Mouse (Mus musculus) liver, embryonic 16.5 days (tissue): ENCODE data around the gene Syt5. TPM values are rescaled to one million over a fixed set of nuclear protein-coding genes. Genes with fewer than 3 reads are reported as not detected.

Source experiments
- ATAC-seq: fragments of 200-750 bp; cut with Nextera tagmentation; 2 replicates; pipeline ENCODE4 v1.8.0; 2017; ENCODE audit warnings: low read depth, mild to moderate bottlenecking, moderate number of reproducible peaks, moderate library complexity
- H3K27ac ChIP-seq: fragments of 300-500 bp; sonication (generic); 2 replicates; pipeline ENCODE4 v1.5.1; 2014; ENCODE audit warnings: mild to moderate bottlenecking, low read length
- H3K27me3 ChIP-seq: fragments of 300-500 bp; sonication (generic); 2 replicates; pipeline ENCODE4 v1.6.1; 2014; ENCODE audit warnings: low read depth, low read length, mixed read lengths; ENCODE audit not compliant: control insufficient read depth, insufficient read depth
- H3K36me3 ChIP-seq: fragments of 300-500 bp; sonication (generic); 2 replicates; pipeline ENCODE4 v1.6.1; 2014; ENCODE audit warnings: mild to moderate bottlenecking; ENCODE audit not compliant: control insufficient read depth, insufficient read depth
- H3K4me1 ChIP-seq: fragments of 300-500 bp; sonication (generic); 2 replicates; pipeline ENCODE4 v1.6.1; 2014; ENCODE audit warnings: low read depth, low read length, mixed read lengths; ENCODE audit not compliant: control insufficient read depth
- H3K4me2 ChIP-seq: fragments of 300-500 bp; sonication (generic); 2 replicates; pipeline ENCODE4 v1.6.1; 2014; ENCODE audit warnings: low read depth, low read length, mixed read lengths
- H3K4me3 ChIP-seq: fragments of 300-500 bp; sonication (generic); 2 replicates; pipeline ENCODE4 v1.5.1; 2014; ENCODE audit warnings: low read depth, mild to moderate bottlenecking, low read length
- H3K9ac ChIP-seq: fragments of 300-500 bp; sonication (generic); 2 replicates; pipeline ENCODE4 v1.6.1; 2014; ENCODE audit warnings: low read depth, low read length
- H3K9me3 ChIP-seq: fragments of 300-500 bp; sonication (generic); replicated peaks from 2 replicates; pipeline ENCODE4 v1.6.1; 2016; ENCODE audit warnings: low read length; ENCODE audit not compliant: control insufficient read depth
- WGBS: fragments of 180-500 bp; shearing (Covaris S2); extraction: QIAGEN DNeasy Blood & Tissue Kit; methylation state at CpG from one replicate; pipeline ENCODE4 v1.1.7; 2014; ENCODE audit not compliant: insufficient replicate concordance; 5-methylcytosine and 5-hydroxymethylcytosine counted together
- polyA plus RNA-seq: library from polyadenylated mRNA; unstranded; fragments of >200 nt; fragmentation: Nextera tagmentation; extraction: Ambion mirVana; gene quantifications from 2 replicates; pipeline ENCODE4 v1.2.1, GENCODE M21; 2015

Gene Syt5
- polyA plus RNA-seq, 1 experiment from 2014 or later = 0.52 TPM

- Histone ChIP-seq H3K4me3 (no peak overlapping the region), H3K27ac (no peak overlapping the region), H3K36me3 (no peaks in the 10 kb centered on the region), H3K4me2 (no peak overlapping the region), H3K27me3 (peaks cover 4% of the 10 kb centered on the region), H3K9me3 (no peaks in the 10 kb centered on the region), H3K9ac (no peak overlapping the region), H3K4me1 (peaks cover 2% of the 10 kb centered on the region; the same call in 1 of the 2 replicates)
- ATAC-seq = no peak
- WGBS = 55% methylated on average over 6 of the region's 6 CpGs
These were observed 31.5 kb downstream of the Syt5 start for GRCm38 (mm10) chr7:4515853-4516252.

GRCm38 (mm10) chr7:4513829-4514712 is 33.3 kb downstream of the Syt5 start:
- H3K9ac ChIP-seq = no peak overlapping the region
- H3K36me3 ChIP-seq = no peaks in the 10 kb centered on the region
- peaks cover 9% of the 10 kb centered on the region; the same call in 1 of the 2 replicates for H3K4me1 ChIP-seq
- H3K9me3 ChIP-seq = no peaks in the 10 kb centered on the region
- 68% methylated on average over 6 of the region's 6 CpGs for WGBS
- H3K4me3 ChIP-seq = no peak overlapping the region
- H3K4me2 ChIP-seq = no peak overlapping the region
- H3K27ac ChIP-seq = no peak overlapping the region
- no peaks in the 10 kb centered on the region for H3K27me3 ChIP-seq
- ATAC-seq = no peak

- Histone ChIP-seq H3K27ac (no peak overlapping the region), H3K27me3 (no peaks in the 10 kb centered on the region), H3K4me2 (no peak overlapping the region), H3K4me1 (peaks cover 9% of the 10 kb centered on the region; the same call in 1 of the 2 replicates), H3K36me3 (no peaks in the 10 kb centered on the region), H3K9me3 (no peaks in the 10 kb centered on the region), H3K4me3 (no peak overlapping the region), H3K9ac (no peak overlapping the region)
- WGBS = 19% methylated on average over 13 of the region's 13 CpGs
- ATAC-seq = no peak; the same call in 1 of the 2 replicates
These were observed 34.1 kb downstream of the Syt5 start for GRCm38 (mm10) chr7:4513236-4513635.

- H3K4me1 ChIP-seq = peaks cover 12% of the 10 kb centered on the region
- no peak overlapping the region for H3K4me3 ChIP-seq
- no peaks in the 10 kb centered on the region for H3K9me3 ChIP-seq
- H3K9ac ChIP-seq = no peak overlapping the region
- WGBS = 64% methylated on average over 8 of the region's 8 CpGs
- no peak overlapping the region for H3K27ac ChIP-seq
- H3K27me3 ChIP-seq = no peaks in the 10 kb centered on the region
- ATAC-seq = no peak
- H3K4me2 ChIP-seq = no peak overlapping the region
- H3K36me3 ChIP-seq = no peaks in the 10 kb centered on the region
These were observed 35.7 kb downstream of the Syt5 start for GRCm38 (mm10) chr7:4511489-4512224.

DNA sequence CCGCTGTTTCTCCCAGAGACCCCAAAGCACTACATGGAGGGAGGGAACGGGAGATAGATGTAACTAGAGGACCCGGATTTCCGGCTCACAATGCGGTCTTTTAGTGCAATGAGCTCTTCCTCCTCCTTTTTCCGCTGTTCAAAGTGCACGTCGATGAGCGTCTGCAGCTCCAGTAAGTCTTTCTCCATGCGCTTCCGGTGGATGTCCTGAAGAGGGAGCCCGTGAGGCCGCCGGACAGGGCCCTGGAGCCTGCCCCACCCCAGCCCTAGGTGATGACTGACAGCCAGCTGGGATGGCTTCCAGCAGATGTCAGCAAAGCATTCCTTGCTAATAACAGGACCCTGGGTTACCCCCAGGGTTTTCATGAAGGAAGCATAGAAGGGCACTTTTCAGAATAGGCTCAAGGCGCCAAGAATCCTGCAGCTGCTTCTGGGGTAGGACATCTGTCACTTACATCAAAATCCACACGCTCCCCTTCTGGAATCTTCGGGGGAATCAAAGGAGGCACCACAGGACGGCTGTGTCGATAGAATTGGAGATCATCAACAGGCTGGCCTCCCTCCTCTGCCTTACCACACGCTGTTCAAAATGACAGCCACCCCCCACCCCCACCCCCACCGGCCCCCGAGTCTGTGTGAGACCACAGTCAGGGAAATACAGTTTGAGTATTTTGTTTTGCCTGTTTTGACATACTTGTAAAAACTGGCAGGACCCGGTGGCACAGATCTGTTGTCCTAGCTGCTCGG is 37.3 kb downstream of the Syt5 start:
- Histone ChIP-seq H3K4me1 (peaks cover 14% of the 10 kb centered on the region), H3K9ac (peak overlapping the region; percentile 27; the same call in 1 of the 2 replicates), H3K9me3 (no peaks in the 10 kb centered on the region), H3K36me3 (no peaks in the 10 kb centered on the region), H3K4me3 (peak overlapping the region; percentile 31; the same call in 1 of the 2 replicates), H3K27me3 (no peaks in the 10 kb centered on the region), H3K27ac (no peak overlapping the region), H3K4me2 (peak overlapping the region; percentile 48)
- 21% methylated on average over 24 of the region's 24 CpGs for WGBS
- ATAC-seq = peak; percentile 75

- Histone ChIP-seq H3K36me3 (no peaks in the 10 kb centered on the region), H3K4me3 (no peak overlapping the region), H3K27me3 (no peaks in the 10 kb centered on the region), H3K4me1 (peaks cover 21% of the 10 kb centered on the region), H3K9me3 (no peaks in the 10 kb centered on the region), H3K4me2 (no peak overlapping the region), H3K27ac (no peak overlapping the region), H3K9ac (no peak overlapping the region)
- no peak for ATAC-seq
- WGBS = 51% methylated on average over 8 of the region's 8 CpGs
These were observed 38.6 kb downstream of the Syt5 start for GRCm38 (mm10) chr7:4508739-4509116.

- Histone ChIP-seq H3K9ac (no peak overlapping the region), H3K4me3 (no peak overlapping the region), H3K27ac (no peak overlapping the region), H3K4me1 (peaks cover 19% of the 10 kb centered on the region), H3K27me3 (no peaks in the 10 kb centered on the region), H3K4me2 (no peak overlapping the region), H3K36me3 (no peaks in the 10 kb centered on the region), H3K9me3 (no peaks in the 10 kb centered on the region)
- 78% methylated on average over 14 of the region's 32 CpGs for WGBS
- no peak for ATAC-seq
These were observed 39.1 kb downstream of the Syt5 start for GRCm38 (mm10) chr7:4508062-4508738.

DNA sequence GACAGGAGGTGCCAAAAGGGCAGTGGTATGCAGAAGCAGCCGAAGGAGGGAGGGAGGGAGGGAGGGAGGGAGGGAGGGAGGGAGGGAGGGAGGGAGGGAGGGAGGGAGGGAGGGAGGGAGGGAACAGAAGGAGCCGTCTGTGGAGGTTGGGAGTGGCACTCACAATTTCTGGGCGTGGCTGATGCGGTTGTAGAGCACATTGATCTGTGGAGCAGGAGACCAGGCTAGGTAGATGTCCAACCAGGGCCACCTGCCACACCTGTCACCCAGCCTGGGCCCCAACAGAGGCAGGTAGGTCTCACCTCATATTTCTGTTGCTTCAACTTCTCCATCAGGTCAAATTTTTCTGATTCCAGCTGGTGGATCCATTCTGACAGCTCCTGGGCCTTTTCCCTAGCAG is 40.1 kb downstream of the Syt5 start:
- H3K27ac ChIP-seq = no peak overlapping the region

More for the DNA sequence above, 40.1 kb downstream of the Syt5 start:
- Histone ChIP-seq H3K4me1 (peaks cover 26% of the 10 kb centered on the region), H3K9me3 (no peaks in the 10 kb centered on the region), H3K4me2 (no peak overlapping the region), H3K36me3 (no peaks in the 10 kb centered on the region), H3K4me3 (no peak overlapping the region), H3K27me3 (no peaks in the 10 kb centered on the region), H3K9ac (no peak overlapping the region)
- 19% methylated on average over 3 of the region's 4 CpGs for WGBS
- ATAC-seq = no peak
